Mouse (Mus musculus) brain, embryonic 14.5 days (tissue): Measurements from ENCODE around the gene Nox1. TPM values are rescaled to one million over a fixed set of nuclear protein-coding genes. Genes with fewer than 3 reads are reported as not detected.

Experiments used
- DNase-seq: peaks from one replicate; pipeline ENCODE4 v3.0.0-alpha.2; 2011; ENCODE audit warnings: low read depth
- CTCF ChIP-seq: fragments of 200-500 bp; IDR thresholded peaks from 2 replicates; pipeline ENCODE4 v1.5.1; 2012; ENCODE audit warnings: inconsistent platforms, mild to moderate bottlenecking, moderate library complexity, borderline replicate concordance; ENCODE audit not compliant: insufficient read depth, insufficient read length; ENCODE audit errors: extremely low read depth
- POLR2A ChIP-seq: fragments of 200-500 bp; IDR thresholded peaks from 2 replicates; pipeline ENCODE4 v1.6.1; 2012; ENCODE audit warnings: mild to moderate bottlenecking, inconsistent platforms, borderline replicate concordance; ENCODE audit not compliant: poor library complexity, insufficient read depth, insufficient read length, severe bottlenecking; ENCODE audit errors: extremely low read depth
- polyA plus RNA-seq: library from polyadenylated mRNA; depleted of rRNA; stranded (reverse); fragments of >200 nt; gene quantifications from 2 replicates; pipeline ENCODE4 v1.2.3, GENCODE M21; 2012

Nox1 gene
- polyA plus RNA-seq, 1 experiment = 0.04 TPM

GRCm38 (mm10) chrX:134170584-134170983, 51.2 kb downstream of the Nox1 start:
- TF ChIP-seq CTCF (no peak), POLR2A (no peak)
- DNase-seq = no peak

- TF ChIP-seq POLR2A = no peak
- TF ChIP-seq CTCF = no peak
- DNase-seq = no peak
These were observed 58.3 kb downstream of the Nox1 start for GRCm38 (mm10) chrX:134163484-134163883.

- TF ChIP-seq CTCF = no peak
- peak; percentile 8 for DNase-seq
These were observed 58.9 kb downstream of the Nox1 start for GRCm38 (mm10) chrX:134162826-134163225.

GRCm38 (mm10) chrX:134162043-134162720, 59.6 kb downstream of the Nox1 start, which contains the start of gene Xkrx:
TSS of gene Xkrx (minus strand) at chrX:134162076.
- TF ChIP-seq CTCF = no peak
- DNase-seq = peak; percentile 2

GRCm38 (mm10) chrX:134160442-134160841, 61.3 kb downstream of the Nox1 start:
- DNase-seq = no peak

GRCm38 (mm10) chrX:134158151-134158550, 63.6 kb downstream of the Nox1 start:
- DNase-seq = no peak
- TF ChIP-seq POLR2A = no peak
- TF ChIP-seq CTCF = no peak

More at GRCm38 (mm10) chrX:134160442-134160841, 61.3 kb downstream of the Nox1 start:
- TF ChIP-seq CTCF = no peak
- TF ChIP-seq POLR2A = no peak

- TF ChIP-seq CTCF (no peak), POLR2A (no peak)
- DNase-seq = no peak
These were observed 79.8 kb downstream of the Nox1 start for GRCm38 (mm10) chrX:134141986-134142385.

GRCm38 (mm10) chrX:134141551-134141950, 80.2 kb downstream of the Nox1 start:
- TF ChIP-seq POLR2A (no peak), CTCF (no peak)
- no peak for DNase-seq

GRCm38 (mm10) chrX:134140024-134140423, 81.7 kb downstream of the Nox1 start:
- TF ChIP-seq POLR2A (no peak), CTCF (no peak)
- DNase-seq = no peak

GRCm38 (mm10) chrX:134133821-134134220, 87.9 kb downstream of the Nox1 start:
- TF ChIP-seq POLR2A (no peak), CTCF (peak; percentile 8; the same call in 1 of the 2 replicates)
- DNase-seq = no peak

GRCm38 (mm10) chrX:134132295-134132694, 89.5 kb downstream of the Nox1 start:
- peak; percentile 77 for DNase-seq
- no peak for TF ChIP-seq POLR2A
- peak; percentile 57; the same call in 1 of the 2 replicates for TF ChIP-seq CTCF

- TF ChIP-seq CTCF (no peak), POLR2A (no peak)
These were observed 93.2 kb downstream of the Nox1 start for GRCm38 (mm10) chrX:134128549-134128948.

GRCm38 (mm10) chrX:134116417-134116816, 105.3 kb downstream of the Nox1 start:
- no peak for DNase-seq
- no peak for TF ChIP-seq CTCF
- TF ChIP-seq POLR2A = no peak

More at GRCm38 (mm10) chrX:134128549-134128948, 93.2 kb downstream of the Nox1 start:
- no peak for DNase-seq

- TF ChIP-seq CTCF (no peak), POLR2A (no peak)
- DNase-seq = no peak
These were observed 110.0 kb downstream of the Nox1 start for GRCm38 (mm10) chrX:134111767-134112166.
